In the genomic region with DNA sequence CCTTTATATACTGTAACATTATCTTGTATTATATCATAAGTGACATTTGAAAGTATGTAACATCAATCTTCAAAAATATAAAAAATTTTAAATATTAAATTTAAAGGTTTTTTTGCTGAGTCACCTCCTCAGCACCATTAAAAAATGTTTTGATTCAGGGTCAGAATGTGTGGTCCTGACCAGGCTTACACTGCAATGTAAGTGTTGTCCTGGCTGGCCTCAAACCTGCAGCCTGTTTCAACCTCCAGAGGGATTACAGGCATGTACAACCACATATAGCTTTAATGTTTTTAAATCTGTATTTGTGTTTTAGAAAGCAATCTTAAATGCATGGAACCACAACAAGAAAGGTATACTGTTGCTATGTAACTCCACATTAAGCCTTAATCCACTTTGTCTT, we compare ENCODE assay signal across 32 mouse cellular contexts.
"Had no signal": no experiment of that assay in that cellular context is flagged by ENCODE, and none has a peak within 500 bp of the region (broad histone marks: within the 10 kb centered on the region; RNA-seq: fewer than 3 reads in every experiment).

No protein-coding gene starts in this region.

- H3K27me3 ChIP-seq: heart, embryonic 12.5 days; heart, embryonic 13.5 days; heart, embryonic 15.5 days; hindbrain, embryonic 12.5 days; hindbrain, embryonic 13.5 days; hindbrain, embryonic 15.5 days; intestine, embryonic 15.5 days; kidney, embryonic 15.5 days had no signal

- H3K36me3 ChIP-seq: heart, embryonic 12.5 days; heart, embryonic 13.5 days; heart, embryonic 15.5 days; hindbrain, embryonic 10.5 days; hindbrain, embryonic 12.5 days; hindbrain, embryonic 13.5 days; hindbrain, embryonic 15.5 days; intestine, embryonic 15.5 days; kidney, embryonic 15.5 days had no signal

- H3K4me3 ChIP-seq: heart, embryonic 12.5 days; heart, embryonic 13.5 days; heart, embryonic 15.5 days; hindbrain, embryonic 10.5 days; hindbrain, embryonic 12.5 days; hindbrain, embryonic 13.5 days; hindbrain, embryonic 15.5 days; intestine, embryonic 15.5 days; kidney, embryonic 15.5 days; layer of hippocampus, adult 2 months; left cerebral cortex, adult 2 months had no signal

- H3K4me1 ChIP-seq: heart, embryonic 12.5 days; heart, embryonic 13.5 days; heart, embryonic 15.5 days; hindbrain, embryonic 10.5 days; hindbrain, embryonic 12.5 days; hindbrain, embryonic 13.5 days; hindbrain, embryonic 15.5 days; intestine, embryonic 15.5 days; kidney, embryonic 15.5 days had no signal

- H3K9me3 ChIP-seq: heart, embryonic 12.5 days; heart, embryonic 13.5 days; heart, embryonic 15.5 days; hindbrain, embryonic 10.5 days; hindbrain, embryonic 12.5 days; hindbrain, embryonic 13.5 days; hindbrain, embryonic 15.5 days; intestine, embryonic 15.5 days; kidney, embryonic 15.5 days had no signal

- H3K27ac ChIP-seq: heart, embryonic 13.5 days; heart, embryonic 15.5 days; hindbrain, embryonic 10.5 days; hindbrain, embryonic 12.5 days; hindbrain, embryonic 13.5 days; hindbrain, embryonic 14.5 days; hindbrain, embryonic 15.5 days; hindbrain, postnatal 0 days; intestine, embryonic 15.5 days; kidney, embryonic 15.5 days; kidney, postnatal 0 days; layer of hippocampus, adult 2 months; left cerebral cortex, adult 2 months had no signal

- H3K4me2 ChIP-seq: heart, embryonic 12.5 days; heart, embryonic 13.5 days; heart, embryonic 15.5 days; hindbrain, embryonic 12.5 days; hindbrain, embryonic 13.5 days; hindbrain, embryonic 14.5 days; hindbrain, embryonic 15.5 days; intestine, embryonic 15.5 days; kidney, embryonic 15.5 days had no signal

- H3K9ac ChIP-seq: heart, embryonic 12.5 days; heart, embryonic 13.5 days; heart, embryonic 15.5 days; hindbrain, embryonic 12.5 days; hindbrain, embryonic 13.5 days; hindbrain, embryonic 14.5 days; hindbrain, embryonic 15.5 days; intestine, embryonic 15.5 days; kidney, embryonic 15.5 days had no signal

- ATAC-seq: hindbrain, embryonic 16.5 days; hindbrain, postnatal 0 days; inflammation-experienced regulatory T-cells, adult 6 months; intestine, embryonic 15.5 days; intestine, embryonic 16.5 days; intestine, postnatal 0 days had no signal

- DNase-seq: heart, postnatal 10 days; heart, postnatal 14 days; heart, postnatal 36 days; heart, postnatal 4 days; kidney, adult 11 months; kidney, adult 18-20 months; kidney, adult 8-10 months; kidney, postnatal 10 days; kidney, postnatal 14 days; kidney, postnatal 25 days; kidney, postnatal 36 days; kidney, postnatal 4 days; layer of hippocampus, adult 9-11 months; layer of hippocampus, postnatal 36 days had no signal
